11 mouse cellular contexts compared by ENCODE assay signal in the genomic region with DNA sequence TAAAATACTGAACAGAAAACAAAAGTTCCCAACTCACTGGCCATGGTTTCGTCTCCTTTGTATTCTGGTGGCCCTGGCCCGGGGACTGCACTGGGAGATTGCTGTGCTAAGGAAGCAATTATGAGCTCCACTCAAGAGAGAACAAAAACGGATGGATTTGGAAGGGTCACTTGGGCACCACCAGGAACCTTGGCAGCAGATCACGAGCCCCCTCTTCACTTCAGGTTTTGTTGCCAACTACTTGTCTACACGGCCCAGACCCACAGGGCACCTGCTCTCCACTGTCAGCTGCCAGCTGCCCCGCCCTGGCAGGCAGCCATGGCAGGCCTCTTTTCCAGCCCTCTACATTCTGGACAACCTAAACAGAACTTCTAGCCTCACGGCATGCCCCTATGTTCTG.
A peak's percentile ranks its signal among the peaks of the same experiment; 100 is the strongest.
DNase-seq lines count a peak whose midpoint lies in the region; ATAC-seq and TF ChIP-seq lines count a peak whose summit lies in the region.
"Had no signal": no experiment of that assay in that cellular context is flagged by ENCODE, and none has a peak within 500 bp of the region (broad histone marks: within the 10 kb centered on the region; RNA-seq: fewer than 3 reads in every experiment).

No protein-coding gene starts in this region.

- H3K27ac ChIP-seq in hindbrain, embryonic 13.5 days, result no peak overlapping the region
- H3K27ac ChIP-seq in hindbrain, embryonic 11.5 days (ENCODE audit: low read depth, low read length), result no peak overlapping the region
- no peak overlapping the region for H3K27ac ChIP-seq in embryonic facial prominence, embryonic 15.5 days (replicated peaks)
- H3K27ac ChIP-seq in lung, postnatal 0 days (ENCODE audit: low read length), result 0 out of 2 replicates have a peak overlapping the region, but pooled peaks have one; percentile 11
- H3K27ac ChIP-seq in liver, postnatal 0 days (ENCODE audit: low read depth), result no peak overlapping the region

- no peaks in the 10 kb centered on the region for H3K36me3 ChIP-seq in hindbrain, embryonic 13.5 days
- H3K36me3 ChIP-seq in hindbrain, embryonic 11.5 days (ENCODE audit: control insufficient read depth, insufficient read depth, low read length), result no peaks in the 10 kb centered on the region
- no peaks in the 10 kb centered on the region for H3K36me3 ChIP-seq in embryonic facial prominence, embryonic 15.5 days
- H3K36me3 ChIP-seq in lung, postnatal 0 days (ENCODE audit: insufficient read depth, low read length), result no peaks in the 10 kb centered on the region
- no peaks in the 10 kb centered on the region for H3K36me3 ChIP-seq in liver, postnatal 0 days (replicated peaks; ENCODE audit: insufficient read depth, low read length)
- H3K36me3 ChIP-seq: G1E had no signal

- no peak for DNase-seq in hindbrain, embryonic 11.5 days (ENCODE audit: low spot score)
- peak; percentile 92 for DNase-seq in brain, adult 2 months (ENCODE audit: low read depth, low spot score)
- DNase-seq in lung, postnatal 0 days (ENCODE audit: low spot score), result peak; percentile 67
- no peak for DNase-seq in liver, postnatal 0 days
- no peak for DNase-seq in kidney, adult 8-10 months
- DNase-seq in thymus, postnatal 14 days, result no peak
- DNase-seq: spleen, adult 18-20 months had no signal

- no peak overlapping the region for H3K4me2 ChIP-seq in hindbrain, embryonic 13.5 days
- H3K4me2 ChIP-seq in hindbrain, embryonic 11.5 days (replicated peaks; ENCODE audit: low read depth, low read length), result no peak overlapping the region
- H3K4me2 ChIP-seq in embryonic facial prominence, embryonic 15.5 days (replicated peaks), result no peak overlapping the region
- no peak overlapping the region for H3K4me2 ChIP-seq in lung, postnatal 0 days (replicated peaks; ENCODE audit: low read depth, low read length)
- no peak overlapping the region for H3K4me2 ChIP-seq in liver, postnatal 0 days (ENCODE audit: low read depth, low read length)

- ATAC-seq in hindbrain, embryonic 13.5 days (ENCODE audit: low FRiP score), result peak; percentile 54
- ATAC-seq in hindbrain, embryonic 11.5 days (ENCODE audit: low FRiP score), result no peak
- peak; percentile 68; the same call in 1 of the 2 replicates for ATAC-seq in embryonic facial prominence, embryonic 15.5 days (ENCODE audit: insufficient number of reproducible peaks, low FRiP score, low TSS enrichment, low read depth)
- peak; percentile 75 for ATAC-seq in lung, postnatal 0 days
- ATAC-seq in liver, postnatal 0 days, result no peak

- no peak overlapping the region for H3K4me3 ChIP-seq in hindbrain, embryonic 13.5 days
- no peak overlapping the region for H3K4me3 ChIP-seq in hindbrain, embryonic 11.5 days (ENCODE audit: low read depth, low read length)
- no peak overlapping the region for H3K4me3 ChIP-seq in embryonic facial prominence, embryonic 15.5 days (replicated peaks)
- H3K4me3 ChIP-seq in lung, postnatal 0 days (ENCODE audit: low read depth, low read length), result no peak overlapping the region
- H3K4me3 ChIP-seq in liver, postnatal 0 days (ENCODE audit: low read depth, low read length), result no peak overlapping the region

- peak; percentile 19; the same call in 1 of the 2 replicates for TF ChIP-seq EP300 in lung, postnatal 0 days (IDR thresholded peaks at IDR 0.05)
- TF ChIP-seq EP300 in liver, postnatal 0 days (IDR thresholded peaks at IDR 0.05; ENCODE audit: low read depth), result no peak

- H3K4me1 ChIP-seq in hindbrain, embryonic 13.5 days (replicated peaks), result peaks cover 24% of the 10 kb centered on the region
- H3K4me1 ChIP-seq in hindbrain, embryonic 11.5 days (replicated peaks; ENCODE audit: control insufficient read depth, insufficient read depth, low read length), result no peaks in the 10 kb centered on the region
- peaks cover 12% of the 10 kb centered on the region; the same call in 1 of the 2 replicates for H3K4me1 ChIP-seq in embryonic facial prominence, embryonic 15.5 days
- no peaks in the 10 kb centered on the region; the same call in 1 of the 2 replicates for H3K4me1 ChIP-seq in lung, postnatal 0 days (ENCODE audit: insufficient read depth, low read depth, low read length)
- peaks cover 3% of the 10 kb centered on the region; the same call in 1 of the 2 replicates for H3K4me1 ChIP-seq in liver, postnatal 0 days (ENCODE audit: insufficient read depth)

- H3K9ac ChIP-seq in hindbrain, embryonic 13.5 days, result no peak overlapping the region
- no peak overlapping the region for H3K9ac ChIP-seq in hindbrain, embryonic 11.5 days (ENCODE audit: low read depth, low read length)
- no peak overlapping the region for H3K9ac ChIP-seq in embryonic facial prominence, embryonic 15.5 days
- no peak overlapping the region for H3K9ac ChIP-seq in lung, postnatal 0 days (replicated peaks; ENCODE audit: low read depth)
- no peak overlapping the region for H3K9ac ChIP-seq in liver, postnatal 0 days (replicated peaks)

- H3K9me3 ChIP-seq in hindbrain, embryonic 13.5 days, result no peaks in the 10 kb centered on the region
- H3K9me3 ChIP-seq in hindbrain, embryonic 11.5 days (ENCODE audit: control insufficient read depth, low read length), result no peaks in the 10 kb centered on the region
- H3K9me3 ChIP-seq in embryonic facial prominence, embryonic 15.5 days (replicated peaks), result no peaks in the 10 kb centered on the region
- no peaks in the 10 kb centered on the region for H3K9me3 ChIP-seq in lung, postnatal 0 days (ENCODE audit: low read length)
- H3K9me3 ChIP-seq in liver, postnatal 0 days (ENCODE audit: low read length), result no peaks in the 10 kb centered on the region
- H3K9me3 ChIP-seq: G1E; megakaryocyte, embryonic 14.5 days had no signal

- TF ChIP-seq CTCF in lung, postnatal 0 days (IDR thresholded peaks at IDR 0.05), result no peak
- TF ChIP-seq CTCF in liver, postnatal 0 days (IDR thresholded peaks at IDR 0.05; ENCODE audit: low read depth), result no peak

- 51% methylated on average over 7 of the region's 7 CpGs for WGBS in hindbrain, embryonic 13.5 days
- WGBS in hindbrain, embryonic 11.5 days, result 81% methylated on average over 7 of the region's 7 CpGs
- 54% methylated on average over 7 of the region's 7 CpGs for WGBS in embryonic facial prominence, embryonic 15.5 days
- 43% methylated on average over 7 of the region's 7 CpGs for WGBS in lung, postnatal 0 days
- 70% methylated on average over 7 of the region's 7 CpGs for WGBS in liver, postnatal 0 days (ENCODE audit: insufficient replicate concordance)

- H3K27me3 ChIP-seq in hindbrain, embryonic 13.5 days, result no peaks in the 10 kb centered on the region
- H3K27me3 ChIP-seq in hindbrain, embryonic 11.5 days (ENCODE audit: control insufficient read depth, insufficient read depth, low read length), result no peaks in the 10 kb centered on the region
- H3K27me3 ChIP-seq in embryonic facial prominence, embryonic 15.5 days, result no peaks in the 10 kb centered on the region
- H3K27me3 ChIP-seq in lung, postnatal 0 days (replicated peaks; ENCODE audit: insufficient read depth, low read length), result no peaks in the 10 kb centered on the region
- no peaks in the 10 kb centered on the region for H3K27me3 ChIP-seq in liver, postnatal 0 days (ENCODE audit: insufficient read depth, low read length)
- H3K27me3 ChIP-seq: megakaryocyte, embryonic 14.5 days had no signal

Comparison
In these comparisons a context has a peak if more than half of its experiments do, and no peak if none do; other contexts are left out.
1. ATAC-seq: peak in hindbrain, embryonic 13.5 days (single experiment), embryonic facial prominence, embryonic 15.5 days (single experiment) and lung, postnatal 0 days (single experiment); none in hindbrain, embryonic 11.5 days (single experiment) and liver, postnatal 0 days (single experiment).
2. DNase-seq: peak in brain, adult 2 months (single experiment) and lung, postnatal 0 days (single experiment); none in hindbrain, embryonic 11.5 days (single experiment), liver, postnatal 0 days (single experiment), kidney, adult 8-10 months (0 of 2) and thymus, postnatal 14 days (single experiment).